Mouse (Mus musculus) forebrain, postnatal 0 days (tissue): ENCODE measurements around the gene Prr5l. TPM values are rescaled to one million over a fixed set of nuclear protein-coding genes. Genes with fewer than 3 reads are reported as not detected.

Experiments
- ATAC-seq: fragments of 200-750 bp; cut with Nextera tagmentation; 2 replicates; pipeline ENCODE4 v1.8.0; 2017; ENCODE audit warnings: mild to moderate bottlenecking, moderate library complexity
- DNase-seq: peaks from one replicate; pipeline ENCODE4 v3.0.0-alpha.2; 2015
- H3K27ac ChIP-seq: fragments of 300-500 bp; sonication (generic); 2 replicates; pipeline ENCODE4 v1.5.1; 2014; ENCODE audit warnings: low read depth, mild to moderate bottlenecking, antibody characterized with exemption, low read length, moderate library complexity, mixed read lengths
- H3K27me3 ChIP-seq: fragments of 300-500 bp; sonication (generic); 2 replicates; pipeline ENCODE4 v1.6.1; 2014; ENCODE audit warnings: mild to moderate bottlenecking, low read length, mixed read lengths; ENCODE audit not compliant: insufficient read depth
- H3K36me3 ChIP-seq: fragments of 300-500 bp; sonication (generic); 2 replicates; pipeline ENCODE4 v1.6.1; 2014; ENCODE audit warnings: mild to moderate bottlenecking, moderate library complexity; ENCODE audit not compliant: insufficient read depth
- H3K4me1 ChIP-seq: fragments of 300-500 bp; sonication (generic); 2 replicates; pipeline ENCODE4 v1.6.1; 2014; ENCODE audit warnings: antibody characterized with exemption; ENCODE audit not compliant: insufficient read depth
- H3K4me2 ChIP-seq: fragments of 300-500 bp; sonication (generic); 2 replicates; pipeline ENCODE4 v1.6.1; 2014; ENCODE audit warnings: low read depth, mild to moderate bottlenecking, moderate library complexity
- H3K4me3 ChIP-seq: fragments of 300-500 bp; sonication (generic); 2 replicates; pipeline ENCODE4 v1.5.1; 2014; ENCODE audit warnings: low read depth, low read length, mixed read lengths
- H3K9ac ChIP-seq: fragments of 300-500 bp; sonication (generic); 2 replicates; pipeline ENCODE4 v1.6.1; 2014; ENCODE audit warnings: mild to moderate bottlenecking
- H3K9me3 ChIP-seq: fragments of 300-500 bp; sonication (generic); 2 replicates; pipeline ENCODE4 v1.6.1; 2016; ENCODE audit warnings: low read length
- CTCF ChIP-seq: sonication (generic); IDR thresholded peaks from 2 replicates; pipeline ENCODE4 v1.5.1; 2016; ENCODE audit warnings: antibody characterized with exemption, control low read depth, low read depth
- WGBS: fragments of 180-500 bp; shearing (Covaris S2); extraction: QIAGEN DNeasy Blood & Tissue Kit; methylation state at CpG from one replicate; pipeline ENCODE4 v1.1.7; 2014; 5-methylcytosine and 5-hydroxymethylcytosine counted together
- polyA plus RNA-seq: library from polyadenylated mRNA; unstranded; fragments of >200 nt; fragmentation: Nextera tagmentation; extraction: Ambion mirVana; gene quantifications from 2 replicates; pipeline ENCODE4 v1.2.1, GENCODE M21; 2015
- total RNA-seq: library from RNA; depleted of rRNA; stranded (reverse); fragments of >200 nt; gene quantifications from 2 replicates; pipeline ENCODE4 v1.2.3, GENCODE M21; 2014; rRNA removed

Prr5l gene
- total and polyA plus RNA-seq, 2 experiments from 2014 or later: 4.2 to 5.6 TPM

GRCm38 (mm10) chr2:101665058-101665702, 217.6 kb downstream of the Prr5l start:
- H3K9ac ChIP-seq: no peak overlapping the region
- peak; percentile 90 for ATAC-seq
- no peak overlapping the region for H3K4me2 ChIP-seq
- DNase-seq: peak; percentile 86
- H3K9me3 ChIP-seq: no peaks in the 10 kb centered on the region
- 19% methylated on average over 9 of the region's 9 CpGs for WGBS
- H3K27me3 ChIP-seq: no peaks in the 10 kb centered on the region
- H3K36me3 ChIP-seq: no peaks in the 10 kb centered on the region
- H3K4me1 ChIP-seq: no peaks in the 10 kb centered on the region
- no peak overlapping the region for H3K4me3 ChIP-seq
- H3K27ac ChIP-seq: peak overlapping the region; percentile 4; the same call in 1 of the 2 replicates
- TF ChIP-seq CTCF: peak; percentile 90

Other genes starting within 250 kb of the Prr5l start
- gene Rag1, start 233.5 kb downstream of the Prr5l start, total RNA-seq: 0.23 and 0.43 TPM in 2 replicates
- 0.04 and 0.10 TPM in 2 replicates for gene Rag1, start 233.5 kb downstream of the Prr5l start, polyA plus RNA-seq
- 20.0 and 29.5 TPM in 2 replicates for gene B230118H07Rik, start 233.5 kb downstream of the Prr5l start, total RNA-seq
- 52.0 and 61.3 TPM in 2 replicates for gene B230118H07Rik, start 233.5 kb downstream of the Prr5l start, polyA plus RNA-seq
- gene Traf6, start 204.6 kb downstream of the Prr5l start, total RNA-seq: 19.5 and 26.0 TPM in 2 replicates
- gene Traf6, start 204.6 kb downstream of the Prr5l start, polyA plus RNA-seq: 7.4 and 9.8 TPM in 2 replicates
- gene Commd9, start 3.2 kb upstream of the Prr5l start, total RNA-seq: 144 and 195 TPM in 2 replicates
- gene Commd9, start 3.2 kb upstream of the Prr5l start, polyA plus RNA-seq: 97.7 and 107 TPM in 2 replicates